Mouse (Mus musculus) C2C12 (cell line): ENCODE results near the gene Gm6993.

Experiments
- CTCF ChIP-seq: IDR thresholded peaks from one replicate; pipeline ENCODE4 v1.5.1; 2011; ENCODE audit not compliant: control insufficient read depth, insufficient read depth, insufficient read length
- FOSL1 ChIP-seq: IDR thresholded peaks from one replicate; pipeline ENCODE4 v1.8.0; 2011; ENCODE audit warnings: mild to moderate bottlenecking, low read length; ENCODE audit not compliant: poor library complexity, insufficient read depth, severe bottlenecking
- MAX ChIP-seq: IDR thresholded peaks from one replicate; pipeline ENCODE4 v1.6.1; 2011; ENCODE audit warnings: mild to moderate bottlenecking, control low read depth
- MYOG ChIP-seq: IDR thresholded peaks from one replicate; pipeline ENCODE4 v1.6.1; 2011; ENCODE audit not compliant: control insufficient read depth, insufficient read length; ENCODE audit errors: extremely low read depth

- no peak for TF ChIP-seq CTCF
- no peak for TF ChIP-seq MYOG
- TF ChIP-seq MAX, result no peak
- no peak for TF ChIP-seq FOSL1
Measured at GRCm38 (mm10) chr12:31272846-31273245, 32.3 kb downstream of the Gm6993 start.
